Mouse (Mus musculus): ENCODE results near the gene Nudt14.
A peak's percentile ranks its signal among the peaks of the same experiment; 100 is the strongest.

The Nudt14 gene

DNA sequence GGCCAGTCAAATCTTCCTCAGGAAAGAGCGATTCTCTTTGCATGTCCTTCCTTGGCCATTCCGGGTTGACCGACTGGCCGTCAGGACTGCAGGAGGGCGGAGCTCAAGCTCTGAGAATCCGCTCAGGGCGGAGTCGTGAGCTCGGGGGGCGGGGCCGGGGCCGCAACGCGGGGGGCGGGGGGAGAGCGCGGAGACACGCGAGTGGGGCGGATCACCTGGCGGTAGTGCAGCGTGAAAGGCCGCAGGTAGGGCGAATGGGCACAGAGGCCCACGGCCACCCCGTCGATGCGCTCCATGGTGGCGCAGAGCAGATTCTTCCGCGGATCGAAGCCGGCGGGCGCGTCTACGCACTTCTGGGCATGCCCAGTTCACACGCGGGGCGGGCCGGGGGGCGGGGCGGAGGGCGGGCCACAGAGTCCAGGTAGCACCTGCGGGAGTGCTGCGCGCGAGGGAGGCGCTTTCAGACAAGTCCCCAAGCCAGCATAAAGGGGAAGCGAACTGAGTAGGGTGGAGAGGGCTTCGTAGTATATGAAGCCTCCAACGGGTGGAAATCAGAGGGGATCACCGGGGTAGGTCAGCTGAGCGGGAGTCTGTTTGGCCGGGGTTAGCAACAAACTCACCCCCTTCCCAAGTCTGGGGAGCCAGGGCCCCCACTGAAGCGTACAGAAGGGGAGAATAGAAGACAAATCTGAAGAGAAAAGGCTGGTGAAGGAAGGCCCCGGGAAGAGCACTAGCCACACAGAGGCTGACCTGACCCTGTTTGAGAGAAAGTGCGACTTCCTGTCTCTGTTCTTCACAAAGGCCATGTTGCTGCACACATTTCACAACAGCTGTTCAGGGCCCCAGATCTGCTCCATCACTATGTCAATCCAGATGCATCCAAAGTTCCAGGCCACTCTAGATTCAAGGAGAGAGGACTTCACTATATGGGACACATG, at the start of gene Nudt14:
Gene Nudt14 (minus strand): TSS at position 349 of the 938 bp plus-strand sequence.
- peak; percentile 69 to 78 for DNase-seq

DNA sequence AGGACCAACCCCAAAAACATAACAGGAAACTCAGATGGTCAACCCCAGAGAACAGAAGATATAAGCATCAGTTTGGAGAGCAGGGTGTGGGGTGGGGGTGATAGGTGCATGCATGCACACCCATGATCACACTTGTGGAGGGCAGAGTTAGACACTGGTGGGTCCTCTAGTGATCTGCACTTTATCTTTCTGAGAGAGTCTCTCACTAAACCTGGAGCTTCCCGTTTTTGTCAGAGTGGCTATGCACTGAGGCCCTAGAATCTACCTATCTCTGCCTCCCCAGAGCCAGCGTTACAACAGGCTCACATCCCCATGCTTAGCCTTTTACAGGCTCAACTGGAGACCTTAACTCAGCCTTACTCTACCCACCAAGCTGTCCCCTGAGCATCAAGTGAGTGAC, 49.5 kb upstream of the Nudt14 start:
- no peak for DNase-seq

DNA sequence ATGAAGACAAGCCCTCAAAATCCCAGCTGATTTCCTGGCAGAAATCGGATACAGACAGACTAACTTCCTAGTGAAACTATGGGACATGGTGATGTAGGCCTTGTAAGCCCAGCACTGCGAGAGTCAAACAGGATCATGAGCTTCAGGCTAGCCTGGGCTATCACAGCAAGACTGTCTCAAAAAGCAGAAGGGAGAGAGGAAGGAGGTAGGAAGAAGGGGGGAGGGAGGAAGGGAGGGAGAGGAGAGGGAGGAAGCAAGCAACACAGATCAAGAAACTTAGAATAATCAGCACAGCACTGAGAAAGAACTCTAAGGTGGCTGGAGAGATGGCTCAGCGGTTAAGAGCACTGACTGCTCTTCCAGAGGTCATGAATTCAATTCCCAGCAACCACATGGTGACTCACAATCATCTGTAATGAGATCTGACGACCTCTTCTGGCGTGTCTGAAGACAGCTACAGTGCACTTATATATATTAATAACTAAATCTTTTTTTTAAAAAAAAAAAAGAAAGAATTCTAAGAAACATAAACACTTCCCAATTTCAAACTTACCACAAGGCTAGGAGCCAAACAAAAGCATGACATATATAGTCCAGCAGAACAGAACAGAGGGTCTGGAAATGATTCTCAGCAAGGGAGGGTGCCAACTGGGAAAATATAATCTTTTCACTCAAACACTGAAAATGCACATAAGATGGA, 48.9 kb upstream of the Nudt14 start:
- no peak for DNase-seq

- DNase-seq = no peak
These were observed 46.0 kb upstream of the Nudt14 start for GRCm38 (mm10) chr12:112987877-112988276.

DNA sequence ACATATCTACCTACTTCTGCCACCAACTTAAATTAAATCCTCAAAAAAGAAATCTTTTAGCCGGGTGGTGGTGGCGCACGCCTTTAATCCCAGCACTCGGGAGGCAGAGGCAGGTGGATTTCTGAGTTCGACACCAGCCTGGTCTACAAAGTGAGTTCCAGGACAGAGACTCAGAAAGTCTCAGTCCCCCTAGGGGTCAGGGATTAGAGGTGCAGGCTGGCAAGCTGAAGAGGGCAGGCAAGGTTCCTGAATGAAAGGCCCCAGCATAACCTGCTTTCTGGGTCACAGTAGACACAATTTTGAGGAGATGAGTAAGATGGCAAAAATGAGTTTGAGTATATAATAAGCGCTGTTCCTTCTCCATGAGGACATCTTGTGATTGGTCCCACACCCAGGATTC, 43.4 kb upstream of the Nudt14 start:
- DNase-seq = no peak

DNA sequence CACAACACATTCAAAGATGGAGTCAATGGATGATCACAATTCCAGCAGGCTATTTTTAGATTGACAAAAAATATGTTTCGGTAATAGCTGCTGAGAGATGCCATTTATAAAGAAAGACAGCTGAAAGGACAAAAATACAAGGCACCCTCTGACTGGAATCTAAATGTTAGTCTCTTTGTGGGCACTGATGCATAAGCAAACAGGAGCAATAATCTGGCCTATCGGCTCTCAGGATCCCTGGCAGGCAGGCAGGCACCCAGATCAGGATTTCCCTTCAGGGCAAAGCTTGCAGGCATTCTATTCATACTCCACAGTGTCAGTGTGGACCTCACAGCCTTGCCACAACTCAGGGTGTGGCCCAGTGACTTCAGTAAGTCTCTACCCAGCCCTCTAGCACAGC, 40.1 kb upstream of the Nudt14 start:
- no peak for DNase-seq

DNA sequence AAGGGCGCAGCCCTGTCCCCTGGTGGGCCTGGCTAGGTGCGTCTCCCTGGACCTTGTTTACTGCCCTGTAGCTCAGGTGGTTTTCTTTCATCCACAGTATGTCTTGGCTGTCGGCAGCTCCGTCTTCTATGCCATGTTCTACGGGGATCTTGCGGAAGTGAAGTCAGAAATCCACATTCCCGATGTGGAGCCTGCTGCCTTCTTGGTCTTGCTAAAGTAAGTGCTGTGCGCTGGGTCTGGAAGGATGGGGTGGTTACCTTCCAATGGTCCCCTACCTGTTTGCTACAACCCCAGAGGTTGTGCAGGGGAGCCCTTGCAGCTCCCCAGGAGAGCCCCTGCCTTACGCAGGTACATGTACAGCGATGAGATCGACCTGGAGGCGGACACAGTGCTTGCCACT, 35.2 kb upstream of the Nudt14 start:
- DNase-seq = peak; percentile 35 to 48

DNA sequence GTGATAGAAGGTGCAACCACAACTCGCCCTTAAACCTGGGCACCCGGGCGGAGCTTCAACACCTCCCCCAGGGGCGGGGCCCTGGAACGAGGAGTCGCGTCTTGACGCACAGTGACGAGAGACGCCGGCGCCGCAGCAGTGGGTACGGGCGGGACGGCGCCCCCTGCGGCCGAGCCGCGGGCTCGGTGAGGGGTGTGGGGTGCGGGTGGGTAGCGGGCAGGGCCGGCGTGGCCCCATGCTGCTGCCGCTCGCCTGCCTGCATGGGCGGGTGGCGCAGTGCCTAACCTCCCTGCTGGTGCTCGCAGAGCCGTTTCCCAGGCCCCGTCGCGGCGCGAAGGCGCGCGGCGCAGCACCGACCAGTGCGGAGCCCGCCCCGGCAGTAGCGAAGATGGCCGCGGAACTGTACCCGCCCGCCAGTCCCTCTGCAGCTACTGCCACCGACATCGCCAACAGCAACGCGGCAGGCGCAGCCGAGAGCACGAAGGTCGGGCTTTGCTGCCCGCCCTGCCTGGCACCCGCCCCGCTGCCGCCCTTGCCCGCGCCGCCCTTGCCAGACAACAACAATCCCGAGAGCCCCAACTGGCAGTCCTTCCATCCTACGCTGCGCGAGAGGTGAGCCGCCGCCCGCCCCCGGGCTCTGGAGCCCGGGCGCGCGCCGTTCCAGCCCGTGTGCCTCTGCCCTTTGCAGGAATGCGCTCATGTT, 34.6 kb upstream of the Nudt14 start, which contains the start of gene Btbd6:
Gene Btbd6 (plus strand): TSS at position 112 of the 703 bp plus-strand sequence.
- DNase-seq = peak; percentile 95 to 97

DNA sequence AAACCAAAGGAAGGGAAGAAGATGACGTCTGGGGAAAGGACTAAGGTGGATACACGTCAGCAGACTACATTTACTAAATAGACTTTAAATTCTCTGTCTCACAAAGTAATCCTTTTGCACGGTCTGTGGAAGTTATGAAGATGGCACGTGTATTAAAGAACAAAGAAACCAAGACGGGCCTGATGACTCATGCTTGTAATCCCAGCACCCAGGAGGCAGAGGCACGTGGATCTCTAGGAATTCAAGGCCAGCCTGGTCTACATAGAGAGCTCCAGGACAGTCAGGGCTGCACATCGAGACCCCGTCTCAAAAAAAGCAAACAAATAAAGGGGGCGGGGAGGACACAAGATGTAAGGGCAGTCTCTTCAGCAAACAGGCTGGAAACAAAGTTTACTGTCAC, 32.8 kb upstream of the Nudt14 start:
- DNase-seq = no peak

- no peak for DNase-seq
These were observed 27.7 kb upstream of the Nudt14 start for GRCm38 (mm10) chr12:112969616-112970015.

DNA sequence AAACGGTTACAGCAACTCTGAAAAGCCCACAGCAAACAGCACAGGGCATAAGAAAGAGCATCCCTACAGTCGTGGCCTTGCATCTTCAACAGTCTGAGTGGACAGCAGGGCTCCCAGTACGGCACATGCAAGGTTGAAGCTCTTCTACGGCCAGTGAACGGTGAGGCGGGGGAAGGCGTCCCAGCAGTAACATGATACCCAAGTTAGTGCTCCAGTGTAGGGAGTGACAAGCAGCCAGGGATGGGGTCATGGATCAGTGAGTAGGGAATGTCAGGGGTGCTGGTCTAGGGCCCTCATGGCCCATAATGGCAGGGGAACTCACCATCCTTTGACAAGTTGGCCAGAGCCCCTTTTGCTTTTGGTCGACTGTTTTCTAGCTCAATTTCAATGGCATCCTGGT, 27.0 kb upstream of the Nudt14 start:
- DNase-seq = no peak

- DNase-seq = peak in 1 of 2 experiments; percentile 42
These were observed 23.9 kb upstream of the Nudt14 start for GRCm38 (mm10) chr12:112965783-112966182.

DNA sequence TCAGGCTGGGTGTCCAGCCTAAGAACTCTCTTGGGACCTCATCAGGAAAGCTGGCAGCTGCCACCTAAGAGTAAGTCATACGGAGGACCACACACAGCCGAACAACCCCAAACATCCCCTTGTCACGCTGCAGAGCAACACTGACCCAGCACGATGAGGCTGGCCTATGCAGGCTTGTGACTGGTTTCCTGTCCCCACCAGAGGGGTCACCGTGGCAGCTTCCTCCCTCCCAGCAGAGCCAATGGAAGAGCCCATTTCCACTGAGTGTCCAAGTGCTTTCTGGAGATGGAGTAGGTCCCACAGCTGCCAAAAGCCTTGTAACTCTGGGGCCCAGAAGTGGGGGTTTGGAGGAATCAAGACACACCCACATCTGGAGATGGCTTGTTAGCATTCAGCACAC, 19.9 kb upstream of the Nudt14 start:
- DNase-seq = no peak

- peak; percentile 79 to 80 for DNase-seq
These were observed 19.5 kb upstream of the Nudt14 start for GRCm38 (mm10) chr12:112961428-112961827.

GRCm38 (mm10) chr12:112959421-112959820, 17.5 kb upstream of the Nudt14 start:
- no peak for DNase-seq

GRCm38 (mm10) chr12:112958303-112958702, 16.4 kb upstream of the Nudt14 start:
- DNase-seq = no peak

DNA sequence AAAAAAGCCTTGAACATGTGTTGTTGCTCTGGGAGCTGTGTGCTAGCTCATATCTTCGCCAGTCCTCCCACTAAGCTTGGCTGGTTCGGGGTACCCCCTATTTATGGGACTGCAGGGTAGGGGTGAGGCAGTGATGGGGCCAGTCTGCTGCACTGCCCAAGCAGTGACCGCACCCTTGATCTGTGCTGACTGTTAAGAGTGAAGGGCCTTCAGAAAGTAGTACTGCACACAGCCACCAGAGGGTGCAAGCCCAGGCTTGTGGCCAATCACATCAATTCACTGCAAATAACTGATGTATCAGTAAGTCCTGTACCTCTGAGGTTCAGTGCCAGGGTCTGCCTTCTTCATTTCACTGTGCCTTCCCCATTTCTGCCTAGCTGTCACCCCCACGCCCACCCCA, 13.9 kb upstream of the Nudt14 start:
- peak; percentile 79 to 88 for DNase-seq

- DNase-seq = no peak
These were observed 11.1 kb upstream of the Nudt14 start for GRCm38 (mm10) chr12:112952926-112953565.

DNA sequence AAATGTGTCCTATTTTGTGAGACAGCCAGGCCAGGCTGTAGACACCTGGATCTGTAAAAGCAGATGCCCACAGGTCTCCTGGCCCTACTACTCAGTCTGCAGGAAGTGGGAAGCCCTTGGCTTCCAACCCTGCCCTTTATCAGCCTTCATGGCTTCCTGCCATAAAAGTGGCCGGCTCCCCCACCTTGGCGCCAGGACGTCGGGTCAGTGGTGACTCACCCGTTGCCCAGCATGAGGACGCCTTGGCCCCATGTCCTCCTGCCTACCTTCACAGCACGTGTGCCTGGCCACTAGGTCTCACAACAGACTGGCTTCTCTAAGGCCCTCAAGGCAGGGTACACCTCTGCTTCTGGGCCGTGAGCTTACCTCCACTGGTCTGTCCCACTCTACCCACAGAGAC, 10.5 kb upstream of the Nudt14 start:
- DNase-seq = peak; percentile 57 to 61

- DNase-seq = no peak
These were observed 9.4 kb upstream of the Nudt14 start for GRCm38 (mm10) chr12:112951150-112951842.

- no peak for DNase-seq
These were observed 8.8 kb upstream of the Nudt14 start for GRCm38 (mm10) chr12:112950761-112951129.

Data from cerebellum, adult 18-20 months (tissue).